Mouse (Mus musculus) thymus, postnatal 36 days (tissue): ENCODE results near the gene Wdr93.

Experiments used
- DNase-seq, 2 experiments: peaks; one replicate each; pipeline ENCODE4 v3.0.0; 2022; ENCODE audit warnings: mixed read lengths in 2 of 2

The Wdr93 gene

DNA sequence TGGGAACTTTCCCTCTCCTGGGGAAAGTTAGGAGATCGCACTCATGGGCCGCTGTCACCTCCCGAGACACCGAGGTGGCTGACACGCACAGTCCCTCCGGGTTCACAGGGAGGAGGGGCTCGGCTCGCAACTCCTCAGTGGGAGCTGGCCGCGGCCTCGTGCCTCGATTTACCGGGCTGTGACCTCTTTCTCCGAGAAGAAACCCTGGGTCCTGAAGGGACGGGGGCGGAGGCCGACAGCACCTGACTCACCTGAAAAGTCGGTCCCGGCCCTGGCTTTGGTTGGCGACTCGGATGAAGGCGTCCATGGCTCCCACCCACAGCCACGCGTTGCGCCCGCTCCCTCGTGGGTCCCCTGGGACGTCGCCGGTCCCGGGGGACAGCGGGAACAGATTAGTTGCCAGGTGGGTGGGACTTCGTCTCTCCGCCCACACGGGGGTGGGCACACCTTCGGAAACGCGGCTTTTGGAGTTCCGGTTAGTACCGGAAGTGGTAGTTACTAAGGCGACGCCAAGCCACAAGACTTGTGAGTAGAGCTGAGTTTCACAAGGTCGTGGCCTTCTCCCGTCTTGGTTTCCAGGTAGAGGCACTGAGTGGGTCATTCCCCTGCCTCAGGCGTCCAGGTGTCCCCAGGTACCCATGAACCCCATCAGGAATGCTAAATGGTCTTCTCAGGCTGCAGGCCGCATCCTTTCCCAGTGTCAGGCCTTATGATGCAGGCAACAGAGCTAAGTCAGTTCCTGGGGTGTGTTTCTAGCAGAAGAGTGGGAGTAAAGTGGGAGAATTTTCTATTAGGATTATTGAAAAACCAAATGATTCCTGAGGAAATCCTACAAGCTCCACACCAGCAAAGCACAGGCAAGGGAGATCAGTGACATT, at the start of gene Wdr93, which contains the start of gene Pex11a:
Gene Wdr93 (plus strand): TSS at position 505 of the 878 bp plus-strand sequence.
Gene Pex11a (minus strand): TSS at position 473 of the 878 bp plus-strand sequence.
- peak; percentile 80 to 84 for DNase-seq

DNA sequence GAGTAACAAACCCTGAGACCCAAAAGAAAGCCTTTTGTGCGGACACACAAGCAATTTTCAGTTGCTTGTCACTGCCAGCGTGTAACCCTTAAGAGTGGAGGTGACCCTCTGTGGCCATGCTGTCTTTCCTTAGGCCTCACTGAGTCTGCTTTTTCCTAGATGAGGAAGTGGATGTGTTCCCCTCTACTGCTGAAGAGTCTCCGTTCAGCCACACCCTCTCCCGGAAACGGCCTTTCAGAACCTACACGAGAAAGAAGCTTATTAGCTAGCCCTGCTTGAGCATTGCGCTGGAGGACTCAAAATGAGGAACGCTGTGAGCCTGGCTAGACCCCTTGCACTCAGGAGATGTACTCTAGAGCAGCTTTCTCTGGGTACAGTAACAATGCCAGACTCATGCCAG, 46.5 kb upstream of the Wdr93 start:
- DNase-seq: no peak

DNA sequence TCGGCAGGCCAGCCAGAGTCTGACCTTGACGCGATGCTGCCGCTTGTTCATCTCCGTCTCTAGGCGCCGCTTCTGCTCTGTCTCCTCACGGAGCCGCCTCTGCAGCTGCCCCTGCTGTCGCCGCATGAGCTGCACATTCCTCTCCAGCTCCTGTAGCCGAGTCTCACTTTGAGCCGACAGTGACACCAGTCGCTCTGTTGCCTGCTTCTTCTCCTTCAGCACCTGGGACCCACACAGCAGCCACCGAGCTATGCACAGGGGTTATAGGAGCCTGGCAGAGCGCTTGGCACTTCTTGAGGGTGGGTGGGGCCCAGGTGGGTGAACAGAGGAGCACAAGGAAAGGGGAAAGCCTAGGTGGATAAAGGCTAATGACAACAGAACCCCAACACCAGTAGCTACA, 40.2 kb upstream of the Wdr93 start:
- no peak for DNase-seq

DNA sequence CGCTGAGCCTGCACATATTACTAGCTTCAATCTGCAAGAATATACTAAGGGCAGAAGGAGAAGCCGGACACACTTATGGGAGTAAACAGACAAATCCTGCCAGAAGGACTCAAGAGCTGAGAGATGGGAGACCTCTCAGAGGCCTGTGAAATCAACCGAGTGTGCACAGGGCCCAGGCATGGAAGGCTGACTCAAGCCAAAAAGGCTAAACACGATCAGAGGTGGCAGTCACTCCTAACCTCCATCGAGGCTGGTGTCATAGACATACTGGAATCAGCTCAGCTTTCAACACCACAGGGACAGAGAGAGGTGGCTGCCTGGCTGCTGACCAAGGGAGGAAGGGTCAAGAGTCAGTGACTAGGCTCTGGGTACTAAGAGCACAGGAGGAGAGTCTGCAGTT, 37.8 kb upstream of the Wdr93 start:
- no peak for DNase-seq

DNA sequence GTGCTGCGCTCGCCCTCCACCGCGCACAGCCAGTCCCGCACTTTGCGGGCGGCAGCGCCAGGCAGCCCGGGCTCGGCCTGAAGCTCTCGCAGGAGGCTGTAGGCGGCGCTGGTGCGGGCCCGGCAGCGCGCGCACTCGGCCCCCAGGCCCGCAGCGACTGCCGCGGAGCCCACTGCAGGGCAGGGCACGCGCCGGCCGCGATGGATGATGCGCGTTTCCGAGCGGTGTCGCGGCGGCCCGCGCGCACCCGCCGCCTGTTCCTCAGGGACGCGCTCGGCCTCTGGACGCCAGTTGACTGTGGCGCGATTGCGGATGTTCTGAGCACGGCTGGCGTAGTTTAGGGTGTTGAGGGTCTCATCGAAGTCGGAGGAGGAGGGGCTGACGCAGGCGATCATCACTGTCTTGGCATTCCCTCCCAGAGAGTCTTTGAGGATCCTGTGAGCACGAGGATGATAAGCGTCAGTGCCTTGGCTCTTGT, 32.8 kb upstream of the Wdr93 start:
- no peak for DNase-seq

DNA sequence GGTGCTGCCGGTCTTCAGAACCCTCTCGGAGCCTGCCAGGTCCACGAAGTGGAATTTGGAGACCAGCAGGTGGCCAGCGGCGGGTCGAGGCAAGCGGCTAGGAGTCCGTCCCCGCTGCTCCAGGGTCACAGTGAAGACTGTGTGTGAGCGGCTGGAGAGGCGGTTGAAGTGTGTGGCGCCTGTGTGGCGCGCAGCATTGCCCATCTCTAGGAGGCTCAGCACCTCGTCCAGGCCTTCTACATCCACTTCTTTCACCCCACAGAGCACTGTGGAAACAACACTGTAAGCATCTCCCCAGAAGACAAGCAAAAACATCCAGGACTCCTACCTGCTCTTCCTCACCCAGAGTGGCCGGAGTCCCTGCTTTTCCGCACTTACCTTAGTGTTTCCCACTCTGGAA, 32.1 kb upstream of the Wdr93 start:
- DNase-seq: no peak

DNA sequence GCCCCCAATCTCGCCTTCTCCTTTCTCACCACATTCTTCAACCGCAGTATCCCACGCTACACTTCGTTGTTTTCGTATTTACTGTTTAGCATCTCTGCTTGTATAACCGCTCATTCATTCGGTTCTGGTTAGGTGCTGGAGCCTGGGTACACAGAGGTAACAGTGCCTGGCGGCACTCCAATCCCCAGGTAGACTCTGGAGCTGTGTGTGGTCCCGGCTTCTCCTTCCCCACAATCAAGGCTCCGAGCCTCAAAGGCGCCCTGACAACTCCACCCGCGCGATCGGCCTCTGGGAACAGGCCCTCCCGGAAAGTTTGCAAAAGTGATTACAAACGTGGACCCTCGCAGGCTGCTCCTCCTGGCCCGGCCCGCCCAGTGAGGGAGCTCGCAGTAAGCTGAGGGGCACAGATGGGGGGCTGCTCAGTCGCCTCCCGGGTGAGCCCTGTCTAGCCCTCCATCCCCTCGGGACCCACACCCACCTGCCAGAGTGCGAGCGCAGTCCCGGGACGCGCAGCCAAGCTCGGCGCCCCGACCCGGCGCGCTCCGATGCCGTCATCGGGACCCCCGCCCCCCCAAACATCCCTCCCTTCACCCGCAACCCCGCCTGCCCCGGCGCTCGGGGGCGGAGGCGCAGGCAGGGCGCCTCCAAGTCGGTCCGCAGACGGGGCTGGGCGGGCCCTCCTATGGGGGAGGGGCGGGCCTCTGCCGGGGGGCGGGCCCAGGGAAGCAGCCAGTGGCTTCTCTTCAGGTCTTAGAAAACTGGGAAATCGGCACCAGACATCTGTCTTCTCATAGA, 27.6 kb upstream of the Wdr93 start, which contains the start of gene Kif7:
Gene Kif7 (minus strand): TSS at position 534 of the 795 bp plus-strand sequence.
- peak; percentile 81 to 89 for DNase-seq

DNA sequence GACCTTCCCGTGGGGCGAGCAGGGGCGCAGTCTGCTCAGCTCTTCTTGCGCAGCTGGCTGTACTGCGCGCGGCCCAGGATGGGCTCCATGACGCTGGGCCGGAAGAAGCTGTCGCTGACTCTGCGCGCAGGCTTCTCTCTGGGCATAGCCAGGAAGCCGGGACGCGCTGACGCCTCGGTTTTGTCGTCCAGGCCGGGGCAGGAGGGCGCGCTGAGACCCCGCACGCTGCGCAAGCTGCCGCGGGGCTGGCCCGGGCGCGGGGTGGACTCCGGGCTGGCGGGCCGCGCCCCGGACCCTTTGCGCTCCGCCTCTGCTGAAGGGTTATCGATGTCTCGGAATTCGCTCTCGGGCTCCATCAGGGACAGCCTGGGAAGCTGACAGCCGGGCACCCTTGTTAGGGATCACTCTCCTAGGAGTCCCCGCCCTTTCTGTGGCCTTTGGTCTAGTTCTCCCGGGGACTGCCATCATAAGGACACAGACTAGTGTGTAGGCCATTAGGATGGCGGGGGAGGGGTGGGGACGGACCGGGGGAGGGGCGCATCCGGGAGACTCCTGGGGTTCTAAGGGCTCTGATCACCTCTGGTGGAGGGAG, 21.5 kb upstream of the Wdr93 start:
- peak; percentile 76 to 82 for DNase-seq

DNA sequence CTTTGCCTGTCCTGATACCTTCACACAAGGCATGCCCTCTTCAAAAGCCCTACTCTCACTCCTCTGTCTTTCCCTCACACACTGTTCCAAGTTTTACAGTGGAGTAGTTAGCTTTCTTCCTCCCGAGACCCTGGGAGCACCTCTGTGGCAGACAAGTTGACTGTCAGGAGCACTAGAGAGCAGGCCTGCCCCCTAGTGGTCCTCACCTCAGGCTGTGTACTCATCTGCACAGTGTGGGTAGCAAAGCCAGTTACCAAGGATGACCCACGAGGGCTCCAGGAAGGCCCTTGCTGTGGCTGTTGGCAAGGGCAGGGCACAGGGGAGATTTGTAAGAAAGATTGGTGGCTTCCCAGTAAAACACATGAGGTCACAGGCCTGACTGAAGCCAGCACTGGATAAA, 15.9 kb upstream of the Wdr93 start:
- peak; percentile 66 to 69 for DNase-seq

DNA sequence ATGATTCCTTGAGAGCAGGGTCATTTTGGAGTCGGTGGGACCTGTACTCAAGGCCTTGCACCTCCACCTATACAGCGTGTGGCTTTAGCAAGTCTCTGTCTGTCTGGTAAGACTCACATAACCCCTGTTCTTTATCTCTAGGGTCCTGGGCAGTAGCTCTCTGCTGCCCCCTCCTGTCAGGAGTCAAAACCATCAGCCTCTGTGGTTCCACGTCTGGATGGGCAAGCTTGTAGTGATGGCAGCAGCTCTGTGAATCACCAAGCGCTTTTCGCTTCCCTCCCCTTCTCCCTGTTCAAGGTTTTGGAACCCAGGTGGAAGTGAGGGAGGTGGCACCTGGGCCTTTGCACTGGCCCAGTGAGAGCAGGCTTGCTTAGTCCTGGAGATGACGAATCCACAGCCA, 14.7 kb upstream of the Wdr93 start:
- peak; percentile 72 for DNase-seq

DNA sequence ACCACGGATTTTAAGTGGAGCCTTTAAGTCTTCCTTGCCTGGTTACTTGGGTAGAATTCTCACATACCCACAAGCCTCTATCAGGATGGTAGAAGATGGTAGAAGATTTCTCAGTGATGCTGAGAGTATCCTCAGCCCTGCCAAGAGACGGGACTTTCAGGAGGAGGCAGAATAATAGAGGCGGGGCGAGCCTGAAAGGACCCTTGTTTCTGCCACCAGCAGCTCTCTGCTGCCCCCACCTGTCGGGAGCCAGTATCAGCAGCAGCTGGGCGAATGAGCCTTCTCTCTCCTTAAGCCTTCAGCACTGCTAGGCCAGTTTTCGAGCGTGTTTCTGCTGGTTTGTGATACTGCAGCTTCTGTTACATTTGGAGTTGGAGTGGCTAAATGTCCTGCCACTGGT, 13.8 kb upstream of the Wdr93 start:
- DNase-seq: peak; percentile 69 to 71

DNA sequence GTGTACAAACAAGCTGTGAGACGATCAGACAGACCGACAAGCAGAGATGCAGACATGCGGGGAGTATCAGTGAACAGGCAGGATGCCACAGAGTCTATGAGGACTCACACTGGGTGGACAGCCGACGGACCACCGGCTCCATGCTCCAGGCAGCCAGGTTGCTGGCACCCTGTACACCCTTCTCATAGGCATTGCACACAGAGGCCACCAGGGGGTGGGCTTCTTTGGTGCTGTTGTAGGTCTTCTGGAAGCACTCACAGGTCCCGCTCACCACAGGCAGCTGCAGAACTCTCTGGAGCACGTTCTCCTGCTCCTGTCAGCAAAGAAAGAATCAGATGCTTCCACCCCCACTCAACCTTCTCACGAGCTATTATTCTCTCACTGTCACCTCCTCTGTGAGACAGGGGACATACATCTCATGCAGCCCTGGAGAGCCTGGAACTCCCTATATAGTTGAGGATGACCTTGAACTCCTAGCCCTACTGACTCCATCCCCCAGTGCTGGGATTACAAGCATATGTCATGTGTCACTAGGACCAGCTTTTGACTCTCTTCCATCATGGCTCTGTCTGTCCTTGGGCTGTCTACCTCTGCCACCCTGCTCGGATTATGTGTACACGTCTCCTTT, 13.1 kb upstream of the Wdr93 start:
- peak; percentile 22 to 33 for DNase-seq

DNA sequence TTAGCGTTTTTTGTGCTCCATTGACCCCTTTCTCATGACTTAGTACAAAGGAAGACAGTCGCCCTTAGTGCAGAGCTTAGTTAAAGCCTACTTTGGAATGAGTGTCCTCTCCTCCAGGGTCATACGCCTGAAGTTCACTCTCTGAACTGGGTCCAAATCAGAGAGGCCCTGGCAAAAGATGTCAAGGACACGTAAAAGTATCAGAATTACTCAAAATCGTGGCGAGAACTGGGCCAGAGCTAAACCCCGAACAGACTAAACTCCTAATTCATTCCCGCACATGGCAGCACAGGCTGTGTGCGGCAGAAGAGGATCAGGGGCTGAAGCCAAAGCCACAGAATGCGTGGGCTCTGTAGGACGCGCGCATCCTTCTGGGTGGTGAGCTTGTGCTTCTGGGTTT, 11.5 kb upstream of the Wdr93 start:
- no peak for DNase-seq

DNA sequence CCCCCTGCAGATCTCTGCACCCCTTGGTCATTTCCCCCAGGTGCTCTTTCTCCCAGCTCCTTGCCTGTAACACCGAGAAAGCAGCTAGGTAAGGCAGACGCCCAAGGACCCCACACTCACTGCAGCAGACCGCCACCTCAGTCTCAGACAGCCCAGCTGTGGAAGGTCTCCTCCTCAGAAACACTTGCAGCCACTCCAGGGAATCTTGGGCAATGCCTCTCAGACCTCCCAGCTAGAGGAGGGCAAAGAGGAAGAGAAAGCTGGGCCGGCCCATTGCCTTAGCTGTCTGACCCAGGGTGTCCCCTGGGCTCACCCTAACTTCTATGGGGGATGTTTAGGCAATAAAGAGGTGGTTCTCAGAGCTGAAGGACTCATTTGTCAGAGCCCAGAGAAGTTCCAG, 10.3 kb upstream of the Wdr93 start, which contains the start of gene Plin1:
Gene Plin1 (minus strand): TSS at position 282 of the 400 bp plus-strand sequence.
- no peak for DNase-seq

DNA sequence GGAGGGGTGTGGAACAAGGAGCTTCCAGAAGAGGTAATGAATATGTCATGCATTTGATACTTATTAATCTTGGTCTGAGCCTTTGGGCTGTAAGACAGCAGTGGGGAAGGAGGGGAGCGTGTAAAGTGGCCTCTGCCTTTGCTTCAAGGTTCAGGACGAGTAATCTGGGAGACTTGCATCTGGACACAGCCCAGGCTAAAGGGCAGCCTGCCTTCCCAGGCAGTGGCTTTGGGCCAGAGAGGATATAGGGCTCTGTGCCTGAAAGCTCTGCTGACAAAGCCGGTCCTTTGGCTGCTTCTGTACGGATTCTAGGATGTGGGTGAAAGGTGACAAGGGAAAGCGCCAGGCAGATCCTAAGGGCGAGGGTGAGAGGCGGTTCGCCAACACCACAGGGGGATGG, 8.4 kb upstream of the Wdr93 start:
- DNase-seq: no peak

DNA sequence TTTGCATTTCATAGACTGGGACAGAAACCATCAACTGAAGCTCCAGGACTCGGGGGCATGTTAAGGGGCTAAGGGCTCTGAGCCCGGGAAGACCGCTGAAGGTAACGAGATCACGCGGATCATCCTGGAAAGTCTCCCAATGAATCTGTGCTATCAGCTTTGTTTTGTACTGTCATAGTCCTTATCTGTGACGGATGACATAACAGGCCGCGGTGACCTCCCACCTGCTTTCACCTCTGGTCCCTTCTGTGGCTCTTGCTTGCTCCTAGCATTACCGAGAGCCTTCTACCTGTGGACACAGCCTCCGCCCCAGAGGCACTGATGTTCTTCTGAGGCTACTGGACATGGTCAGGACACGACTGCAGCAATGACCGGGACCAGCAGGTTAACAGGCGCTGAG, 6.5 kb upstream of the Wdr93 start:
- DNase-seq: no peak

DNA sequence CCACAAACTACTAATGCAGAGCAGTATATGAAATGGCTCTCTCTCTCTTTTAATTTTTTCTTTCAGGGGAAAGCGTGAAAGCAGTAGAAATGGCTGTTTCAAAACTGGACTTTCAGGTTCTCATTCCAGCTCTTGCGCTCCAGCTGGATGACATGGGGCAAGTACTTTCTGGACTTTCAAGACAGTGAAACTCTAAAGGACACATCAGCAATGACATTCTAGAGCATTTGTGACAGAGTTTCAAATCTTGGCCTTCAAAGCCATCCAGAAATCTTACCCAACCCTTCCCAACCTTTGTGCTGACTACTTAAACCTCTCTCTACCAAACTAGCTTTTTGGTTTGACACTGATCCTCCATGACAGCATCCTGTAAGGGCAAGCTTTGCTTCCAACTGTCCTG, 4.0 kb upstream of the Wdr93 start:
- no peak for DNase-seq

DNA sequence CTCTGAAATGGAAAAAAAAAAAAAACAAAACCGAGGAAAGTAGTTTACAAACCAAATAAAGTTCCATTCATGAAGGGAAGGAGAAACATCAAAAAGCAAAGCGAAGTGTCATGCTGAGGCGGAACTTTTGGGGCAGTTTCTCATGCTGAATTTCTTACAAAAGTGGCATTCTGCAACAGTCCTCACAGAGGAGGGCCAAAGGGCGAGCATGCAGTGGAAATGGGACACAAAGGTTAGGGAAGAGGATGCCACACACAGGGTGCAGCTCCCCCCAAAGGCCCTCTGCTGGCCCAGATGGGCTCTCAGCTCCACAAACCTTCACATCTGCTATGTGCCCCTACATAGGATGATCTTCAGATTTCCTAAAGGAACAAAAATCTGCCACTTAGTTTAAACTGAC, 2.7 kb upstream of the Wdr93 start:
- DNase-seq: no peak

DNA sequence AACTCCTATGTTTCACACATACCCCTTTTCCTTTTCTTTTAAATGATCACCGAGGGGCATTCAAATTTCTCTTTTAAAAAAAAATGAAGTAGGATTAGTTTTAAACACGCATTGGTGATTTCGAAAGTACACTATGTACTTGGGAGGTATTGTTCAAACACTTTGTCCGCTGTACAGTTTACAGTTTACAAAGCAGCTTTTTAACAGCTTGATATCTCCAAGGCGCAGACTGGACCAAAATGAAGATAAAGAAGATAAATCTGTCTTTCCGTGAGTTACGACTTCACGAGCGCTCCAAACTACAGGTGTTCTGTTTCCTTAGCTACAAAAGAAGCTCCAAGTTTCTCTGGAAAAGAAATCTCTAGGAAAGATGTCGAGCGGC, 695 bp upstream of the Wdr93 start:
- DNase-seq: no peak

DNA sequence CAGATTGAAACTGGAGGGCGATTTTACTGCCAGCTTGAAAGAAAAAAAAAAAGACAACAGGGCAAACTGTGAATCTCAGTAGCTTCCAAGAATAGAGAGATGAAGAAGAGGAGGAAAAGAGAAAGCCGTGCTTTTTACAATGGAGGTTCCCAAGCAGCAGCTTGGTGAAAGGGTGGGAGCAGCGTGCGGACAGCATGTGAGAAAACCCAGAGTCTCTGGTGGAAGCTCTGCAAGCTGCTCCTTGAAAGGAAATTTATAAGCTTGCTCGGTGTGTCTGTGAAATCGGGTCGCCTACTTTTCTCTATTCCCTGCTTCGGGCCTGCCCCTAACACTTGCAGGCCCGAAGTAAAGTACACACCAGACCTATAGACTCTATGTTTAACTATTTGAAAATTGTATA, 1.1 kb downstream of the Wdr93 start:
- no peak for DNase-seq

DNA sequence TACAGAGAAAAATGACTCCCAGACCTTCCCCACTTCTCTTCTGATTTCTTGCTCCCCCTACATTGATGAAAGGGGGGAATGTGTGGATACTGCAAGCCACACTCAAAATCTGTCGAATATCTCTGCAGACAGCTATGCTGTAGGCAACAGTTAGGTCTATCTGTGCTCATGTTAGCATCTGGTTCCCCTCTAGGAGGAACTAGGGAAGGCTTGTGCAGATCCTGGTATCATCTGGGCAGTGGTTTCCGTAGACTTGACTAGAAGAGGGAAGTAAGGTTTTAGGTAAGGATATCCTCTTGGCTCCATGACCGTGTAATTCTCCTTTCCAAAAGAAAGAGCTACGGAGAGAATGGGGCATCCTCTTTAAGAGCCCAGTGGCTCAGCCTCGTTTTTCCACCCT, 1.6 kb downstream of the Wdr93 start:
- DNase-seq: no peak

DNA sequence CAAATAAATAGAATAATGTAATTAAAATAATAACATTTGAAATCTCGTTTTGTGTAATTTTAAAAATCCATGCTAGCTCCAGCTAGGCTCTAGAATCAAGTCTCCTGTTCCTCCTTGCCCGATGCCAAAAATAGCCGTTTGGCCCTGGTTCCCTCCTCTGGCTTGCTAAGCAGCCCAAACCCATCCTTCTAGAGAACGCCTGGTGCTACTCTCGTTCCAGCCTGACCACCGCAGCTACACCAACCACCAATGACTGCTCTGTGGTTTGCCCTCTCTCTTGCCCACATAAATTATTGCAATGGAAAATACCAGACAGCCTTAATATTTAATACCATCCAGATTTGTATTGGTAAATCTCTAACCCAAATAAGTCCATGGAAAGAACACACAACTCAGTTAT, 4.7 kb downstream of the Wdr93 start:
- no peak for DNase-seq

DNA sequence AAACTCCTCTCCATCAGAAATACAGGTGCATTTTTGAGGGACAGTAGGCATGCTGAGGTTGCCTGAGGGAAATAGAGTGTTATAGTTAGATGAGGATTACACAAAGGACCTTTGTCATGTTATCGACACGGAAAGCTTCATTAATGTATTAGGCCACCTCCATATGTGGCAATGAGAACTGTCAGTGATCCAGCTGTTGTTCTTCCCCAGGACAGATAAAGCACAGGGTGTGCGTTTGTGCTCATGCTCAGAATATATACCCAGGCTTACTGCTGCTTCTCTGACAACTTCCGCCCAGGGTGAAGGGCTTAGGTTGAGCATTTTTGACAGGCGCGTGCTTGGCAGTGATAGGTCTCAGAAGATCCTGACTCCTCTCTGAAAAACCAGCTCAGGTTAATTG, 6.5 kb downstream of the Wdr93 start:
- DNase-seq: no peak
